ENCODE assay signal across 8 mouse cellular contexts in genomic region chr14:49066274-49066823, GRCm38 (mm10). TPM values are rescaled to one million over a fixed set of nuclear protein-coding genes. Genes with fewer than 3 reads are reported as not detected.
DNase-seq lines count a peak whose midpoint lies in the region; ATAC-seq and TF ChIP-seq lines count a peak whose summit lies in the region.

Gene Exoc5 (minus strand): TSS chr14:49066653.

- H3K27ac ChIP-seq in hindbrain, embryonic 10.5 days, result peak within 1 kb of the TSS; percentile 100
- H3K27ac ChIP-seq in lung, postnatal 0 days (ENCODE audit: low read length), result peak within 1 kb of the TSS; percentile 99

- no peaks in the 10 kb centered on the region for H3K9me3 ChIP-seq in hindbrain, embryonic 10.5 days
- H3K9me3 ChIP-seq in lung, postnatal 0 days (ENCODE audit: low read length), result no peaks in the 10 kb centered on the region

- peak within 1 kb of the TSS; percentile 88 for H3K9ac ChIP-seq in lung, postnatal 0 days (replicated peaks; ENCODE audit: low read depth)

- H3K4me1 ChIP-seq in hindbrain, embryonic 10.5 days (replicated peaks), result peaks cover 26% of the 10 kb centered on the region
- no peaks in the 10 kb centered on the region; the same call in 1 of the 2 replicates for H3K4me1 ChIP-seq in lung, postnatal 0 days (ENCODE audit: insufficient read depth, low read depth, low read length)

- DNase-seq in MN1 (ENCODE audit: low spot score), result peak; percentile 96
- peak; percentile 92 for DNase-seq in cerebellum, adult 9-10 months
- DNase-seq in hindbrain, embryonic 10.5 days (ENCODE audit: low spot score), result peak; percentile 94
- peak; percentile 95 for DNase-seq in layer of hippocampus, adult 9-11 months
- DNase-seq in lung, postnatal 0 days (ENCODE audit: low spot score), result peak; percentile 97
- DNase-seq in ovary, postnatal 14 days (ENCODE audit: low spot score), result peak; percentile 94
- peak; percentile 97 for DNase-seq in thymus, postnatal 14 days

- peak; percentile 97 for ATAC-seq in frontal cortex, adult (ENCODE audit: low TSS enrichment)
- ATAC-seq in lung, postnatal 0 days, result peak; percentile 95

- no peak for TF ChIP-seq CTCF in lung, postnatal 0 days (IDR thresholded peaks at IDR 0.05)

- H3K4me3 ChIP-seq in hindbrain, embryonic 10.5 days, result peak within 1 kb of the TSS; percentile 96
- peak within 1 kb of the TSS; percentile 97 for H3K4me3 ChIP-seq in lung, postnatal 0 days (ENCODE audit: low read depth, low read length)

- H3K4me2 ChIP-seq in lung, postnatal 0 days (replicated peaks; ENCODE audit: low read depth, low read length), result peak within 1 kb of the TSS; percentile 78

- peaks cover 7% of the 10 kb centered on the region; the same call in 1 of the 2 replicates for H3K36me3 ChIP-seq in hindbrain, embryonic 10.5 days
- H3K36me3 ChIP-seq in lung, postnatal 0 days (ENCODE audit: insufficient read depth, low read length), result no peaks in the 10 kb centered on the region

- WGBS in hindbrain, embryonic 10.5 days, result under 1% methylated on average over 53 of the region's 53 CpGs
- 0% methylated on average over 51 of the region's 53 CpGs for WGBS in lung, postnatal 0 days

- H3K27me3 ChIP-seq in hindbrain, embryonic 10.5 days (ENCODE audit: insufficient read depth, poor library complexity, severe bottlenecking), result no peaks in the 10 kb centered on the region
- H3K27me3 ChIP-seq in lung, postnatal 0 days (replicated peaks; ENCODE audit: insufficient read depth, low read length), result no peaks in the 10 kb centered on the region

- TF ChIP-seq EP300 in lung, postnatal 0 days (IDR thresholded peaks at IDR 0.05), result peak; percentile 64

RNA-seq across cellular contexts. Expression of gene Exoc5, which starts in this region (rescaled TPM):
- 59.9 and 63.8 TPM in 2 replicates for polyA plus RNA-seq in hindbrain, embryonic 10.5 days (2016; fragmentation: Nextera tagmentation; extraction: Ambion mirVana)
- polyA plus RNA-seq in lung, postnatal 0 days (2015; fragmentation: Nextera tagmentation; extraction: Ambion mirVana), result 26.7 and 28.6 TPM in 2 replicates

Comparison
In these comparisons a context has a peak if more than half of its experiments do, and no peak if none do; other contexts are left out.
1. Peak in every context shown above with its lines: DNase-seq, ATAC-seq, H3K4me3 ChIP-seq and H3K27ac ChIP-seq.